Mouse (Mus musculus) layer of hippocampus, postnatal 10 days (tissue): Measurements from ENCODE around the gene Ak6. TPM values are rescaled to one million over a fixed set of nuclear protein-coding genes. Genes with fewer than 3 reads are reported as not detected.
A peak's percentile ranks its signal among the peaks of the same experiment; 100 is the strongest.

ENCODE experiments used
- DNase-seq, 2 experiments: peaks; one replicate each; pipeline ENCODE4 v3.0.0; 2021; ENCODE audit warnings: low spot score in 2 of 2
- long read RNA-seq: library from polyadenylated mRNA; stranded (forward); transcript quantifications from one replicate; pipeline ENCODE4 v2.0.0, GENCODE M21; 2023
- total RNA-seq, 2 experiments: library from RNA; stranded (reverse); gene quantifications; 2 replicates each; pipeline ENCODE4 v1.2.3; 2021

Ak6 gene
- total RNA-seq: 100 to 1,000 TPM in 1 of 2 experiments, 10 to 100 TPM in 1; 93.8 to 114 TPM
- long read RNA-seq, transcript Ak6-202 (3 exons, 1,222 nt): major isoform, 166 of 227 reads
- long read RNA-seq, transcript Ak6-201 (5 exons, 1,298 nt): minor isoform, 48 of 227 reads
- long read RNA-seq, partial matches to known transcripts: 3 of 227 reads
- long read RNA-seq, other reads (novel, unspliced or antisense): 9 of 227 reads

GRCm38 (mm10) chr13:100650550-100651438 lies at the start of gene Ak6, which contains the start of gene Rad17:
Ak6 (plus strand) TSS chr13:100650979.
Rad17 (minus strand) TSS chr13:100651051.
- peak; percentile 95 to 98 for DNase-seq

GRCm38 (mm10) chr13:100601034-100601433 lies 49.7 kb upstream of the Ak6 start:
- DNase-seq: no peak

GRCm38 (mm10) chr13:100602239-100602902 lies 48.4 kb upstream of the Ak6 start:
- no peak for DNase-seq

- DNase-seq: no peak
These were observed 47.6 kb upstream of the Ak6 start for GRCm38 (mm10) chr13:100603031-100603737.

GRCm38 (mm10) chr13:100603738-100604095 lies 47.1 kb upstream of the Ak6 start:
- DNase-seq: no peak

- no peak for DNase-seq
These were observed 44.9 kb upstream of the Ak6 start for GRCm38 (mm10) chr13:100605845-100606244.

- DNase-seq: no peak
These were observed 43.0 kb upstream of the Ak6 start for GRCm38 (mm10) chr13:100607756-100608155.

GRCm38 (mm10) chr13:100611266-100611665 lies 39.5 kb upstream of the Ak6 start:
- DNase-seq: no peak

- no peak for DNase-seq
These were observed 38.5 kb upstream of the Ak6 start for GRCm38 (mm10) chr13:100612251-100612650.

GRCm38 (mm10) chr13:100612903-100613302 lies 37.9 kb upstream of the Ak6 start:
- DNase-seq: no peak

- DNase-seq: peak; percentile 20 to 42
These were observed 34.3 kb upstream of the Ak6 start, which contains the start of gene Marveld2 for GRCm38 (mm10) chr13:100616181-100617087. Marveld2 (minus strand) TSS chr13:100616971.

- no peak for DNase-seq
These were observed 33.2 kb upstream of the Ak6 start for GRCm38 (mm10) chr13:100617583-100617982.

GRCm38 (mm10) chr13:100622241-100622640 lies 28.5 kb upstream of the Ak6 start:
- DNase-seq: no peak

GRCm38 (mm10) chr13:100634106-100634691 lies 16.6 kb upstream of the Ak6 start:
- no peak for DNase-seq

GRCm38 (mm10) chr13:100642471-100643209 lies 8.1 kb upstream of the Ak6 start:
- no peak for DNase-seq

- no peak for DNase-seq
These were observed 2.6 kb upstream of the Ak6 start for GRCm38 (mm10) chr13:100648223-100648622.

GRCm38 (mm10) chr13:100651439-100652186 lies 834 bp downstream of the Ak6 start, which contains the start of gene Taf9:
Taf9 (plus strand) TSS chr13:100651579.
- DNase-seq: no peak

- no peak for DNase-seq
These were observed 7.3 kb downstream of the Ak6 start for GRCm38 (mm10) chr13:100658091-100658490.
